Mouse (Mus musculus): ENCODE measurements around the gene Olfr1215.
"Not testable (repeated sequence)": the region's sequence is repeated elsewhere in the genome, so short reads cannot be mapped to it uniquely, and the experiment has no call there.

Olfr1215 gene

DNA sequence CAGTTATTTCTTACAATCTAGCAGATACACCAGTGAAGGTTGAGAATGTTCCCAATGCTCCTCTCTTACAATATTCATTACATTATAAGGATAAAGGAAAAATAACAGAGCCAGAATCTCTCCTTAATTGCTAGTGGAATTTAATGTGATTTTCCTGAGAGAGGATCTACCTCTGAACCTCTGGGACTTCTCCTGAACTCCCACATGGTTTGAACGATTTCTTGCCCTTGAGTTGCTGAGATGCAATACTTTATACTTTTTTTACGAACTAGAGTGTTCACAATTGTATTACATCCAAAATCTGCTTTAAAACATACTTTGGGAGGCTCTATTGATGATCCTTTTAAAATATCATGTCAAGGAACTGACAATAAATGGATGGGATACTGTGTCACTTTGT, at the start of gene Olfr1215:
Gene Olfr1215 (minus strand): TSS at position 101 of the 400 bp plus-strand sequence.
- DNase-seq (ENCODE audit: low spot score), result no peak

- DNase-seq (ENCODE audit: low spot score), result no peak
Measured at GRCm38 (mm10) chr2:89031965-89032364, 25.2 kb upstream of the Olfr1215 start, which contains the start of gene Olfr1217. Olfr1217 (minus strand) TSS chr2:89032065.

- not testable (repeated sequence) for DNase-seq (ENCODE audit: low spot score)
Measured at GRCm38 (mm10) chr2:89021436-89021835, 14.7 kb upstream of the Olfr1215 start.

- no peak for DNase-seq (ENCODE audit: low spot score)
Measured at GRCm38 (mm10) chr2:89018240-89018639, 11.5 kb upstream of the Olfr1215 start, which contains the start of gene Olfr1216. Olfr1216 (minus strand) TSS chr2:89018340.

GRCm38 (mm10) chr2:88992553-88992952, 14.2 kb downstream of the Olfr1215 start, which contains the start of gene Olfr1214:
Olfr1214 (minus strand) TSS chr2:88992653.
- DNase-seq (ENCODE audit: low spot score), result no peak

GRCm38 (mm10) chr2:88980181-88980580, 26.6 kb downstream of the Olfr1215 start, which contains the start of gene Gm13762:
Gm13762 (minus strand) TSS chr2:88980281.
- DNase-seq (ENCODE audit: low spot score), result no peak

GRCm38 (mm10) chr2:88953669-88954068, 53.1 kb downstream of the Olfr1215 start, which contains the start of gene Olfr1212:
Olfr1212 (plus strand) TSS chr2:88953969.
- DNase-seq (ENCODE audit: low spot score), result no peak
